Comparison of ENCODE assay signal across 13 mouse cellular contexts in the genomic region with DNA sequence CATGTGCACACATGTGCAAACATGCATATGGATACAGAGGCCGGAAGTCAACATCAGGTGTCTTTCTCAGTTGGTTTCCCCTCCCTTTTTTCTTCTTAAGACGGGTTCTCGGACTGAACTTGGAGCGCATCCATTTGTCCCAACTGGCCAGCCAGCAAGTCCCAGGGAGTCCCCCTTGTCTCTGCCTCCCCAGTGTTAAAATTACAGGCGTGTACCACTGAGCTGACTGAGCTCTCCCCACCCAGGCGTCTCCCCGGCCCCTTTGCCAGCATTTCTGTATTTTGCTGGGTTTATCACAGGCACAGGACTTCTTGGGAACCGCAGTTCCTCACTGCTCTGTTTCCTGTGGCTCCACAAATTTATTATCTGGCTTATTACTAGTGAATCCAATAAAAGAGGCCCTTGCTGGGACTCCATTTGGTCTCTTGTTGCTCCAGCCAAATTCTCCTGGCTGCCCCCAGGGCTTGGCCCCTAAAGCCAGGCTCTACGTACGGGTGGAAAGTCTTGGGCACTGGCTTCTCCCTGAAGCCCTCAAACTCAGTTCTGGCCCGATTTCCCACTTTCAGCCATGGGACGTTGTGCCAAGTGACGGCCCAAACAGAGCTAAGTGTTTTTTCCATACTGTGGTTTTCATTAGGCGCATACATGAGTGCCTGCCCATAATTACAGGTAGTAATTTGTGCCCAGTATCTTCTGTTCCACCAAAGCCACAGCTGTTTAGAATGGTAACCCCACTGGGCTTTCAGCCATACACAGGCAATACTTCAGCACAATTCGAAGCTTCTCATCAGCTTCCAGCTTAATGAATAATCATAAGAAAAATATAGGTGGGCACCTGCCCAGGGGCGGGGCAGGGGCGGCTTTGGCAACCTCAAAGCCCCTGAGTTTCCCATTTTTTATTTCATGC. TPM values are rescaled to one million over a fixed set of nuclear protein-coding genes. Genes with fewer than 3 reads are reported as not detected.
DNase-seq lines count a peak whose midpoint lies in the region; ATAC-seq lines count a peak whose summit lies in the region.
"Had no signal": no experiment of that assay in that cellular context is flagged by ENCODE, and none has a peak within 500 bp of the region (broad histone marks: within the 10 kb centered on the region; RNA-seq: fewer than 3 reads in every experiment).

No protein-coding gene starts in this region.

- no peak overlapping the region for H3K27ac ChIP-seq in midbrain, embryonic 14.5 days (replicated peaks; ENCODE audit: low read depth, low read length)
- H3K27ac ChIP-seq: forebrain, embryonic 15.5 days; heart, embryonic 13.5 days; liver, embryonic 15.5 days had no signal

- no peak overlapping the region for H3K9ac ChIP-seq in midbrain, embryonic 14.5 days (replicated peaks; ENCODE audit: low read length)
- H3K9ac ChIP-seq: forebrain, embryonic 15.5 days; heart, embryonic 13.5 days; liver, embryonic 15.5 days had no signal

- ATAC-seq in midbrain, embryonic 14.5 days (ENCODE audit: low FRiP score, low TSS enrichment), result no peak
- ATAC-seq: forebrain, embryonic 15.5 days; intestine, embryonic 16.5 days had no signal

- H3K27me3 ChIP-seq in midbrain, embryonic 14.5 days (ENCODE audit: control insufficient read depth, insufficient read depth, low read length), result no peaks in the 10 kb centered on the region
- H3K27me3 ChIP-seq: forebrain, embryonic 15.5 days; heart, embryonic 13.5 days; liver, embryonic 15.5 days had no signal

- no peaks in the 10 kb centered on the region for H3K4me1 ChIP-seq in midbrain, embryonic 14.5 days (ENCODE audit: control insufficient read depth, insufficient read depth, low read length)
- H3K4me1 ChIP-seq: liver, embryonic 15.5 days had no signal

- no peak overlapping the region for H3K4me3 ChIP-seq in midbrain, embryonic 14.5 days (replicated peaks; ENCODE audit: low read depth, low read length)
- H3K4me3 ChIP-seq: forebrain, embryonic 15.5 days; heart, embryonic 13.5 days; liver, embryonic 15.5 days had no signal

- DNase-seq in cerebellum, postnatal 14 days, result peak; percentile 46 to 69
- no peak for DNase-seq in cerebellum, adult 9-10 months
- peak; percentile 61 for DNase-seq in left cerebral cortex, postnatal 4 days
- DNase-seq in left cerebral cortex, adult 11 months (ENCODE audit: low spot score), result no peak
- DNase-seq in gastrocnemius, postnatal 14 days, result peak; percentile 45
- DNase-seq in adipocyte (ENCODE audit: low spot score), result no peak
- DNase-seq in midbrain, embryonic 14.5 days, result no peak
- DNase-seq: right cerebral cortex, adult 18-20 months; thymus, postnatal 14 days had no signal

- no peak overlapping the region for H3K4me2 ChIP-seq in midbrain, embryonic 14.5 days (ENCODE audit: low read length)
- H3K4me2 ChIP-seq: forebrain, embryonic 15.5 days; heart, embryonic 13.5 days; liver, embryonic 15.5 days had no signal

- intact Hi-C loops in left cerebral cortex, postnatal 4 days (cut with DNase I), result no loop called here
- intact Hi-C loops in gastrocnemius, postnatal 14 days (cut with DNase I; ENCODE audit: low total_unique reads), result loop anchor here (5.0 kb wide), 1 partner anchor 37 kb away; no protein-coding TSS in a partner anchor

- no peaks in the 10 kb centered on the region for H3K36me3 ChIP-seq in midbrain, embryonic 14.5 days (ENCODE audit: control insufficient read depth, insufficient read depth, low read length)
- H3K36me3 ChIP-seq: forebrain, embryonic 15.5 days; heart, embryonic 13.5 days; liver, embryonic 15.5 days had no signal

- 93% methylated on average over 17 of the region's 17 CpGs for WGBS in midbrain, embryonic 14.5 days

- no peaks in the 10 kb centered on the region for H3K9me3 ChIP-seq in midbrain, embryonic 14.5 days (ENCODE audit: control insufficient read depth, low read length)
- H3K9me3 ChIP-seq: forebrain, embryonic 15.5 days; heart, embryonic 13.5 days; liver, embryonic 15.5 days had no signal

RNA-seq across cellular contexts. Expression of a gene that starts 7.5 kb away (rescaled TPM):
- 1 to 10 TPM; 6.4 to 6.7 TPM for total RNA-seq in left cerebral cortex, postnatal 4 days (2021)
- 1 to 10 TPM; 3.5 to 4.0 TPM for total RNA-seq in gastrocnemius, postnatal 14 days (2021)
- 1.00 and 3.1 TPM in 2 replicates for polyA plus RNA-seq in midbrain, embryonic 14.5 days (2014; fragmentation: Nextera tagmentation; extraction: Ambion mirVana)

Comparison
In these comparisons a context has a peak if more than half of its experiments do, and no peak if none do; other contexts are left out.
1. DNase-seq: peak in cerebellum, postnatal 14 days (2 of 2), left cerebral cortex, postnatal 4 days (single experiment) and gastrocnemius, postnatal 14 days (single experiment); none in cerebellum, adult 9-10 months (single experiment), left cerebral cortex, adult 11 months (single experiment), adipocyte (single experiment) and midbrain, embryonic 14.5 days (single experiment).